Mouse (Mus musculus) megakaryocyte progenitor cell, adult 5-6 weeks (primary cell): ENCODE measurements at regions not wholly inside any gene's neighbourhood (a gene's known extent, or its start where the extent isn't known, plus 50 kb on each side); places are given as distances from the start of the nearest gene placed in this dataset.

Experiments
- ATAC-seq: replicated peaks from 2 replicates; pipeline ENCODE4 v1.8.0; 2016; ENCODE audit warnings: mild to moderate bottlenecking, moderate TSS enrichment, inconsistent platforms; ENCODE audit not compliant: poor library complexity

DNA sequence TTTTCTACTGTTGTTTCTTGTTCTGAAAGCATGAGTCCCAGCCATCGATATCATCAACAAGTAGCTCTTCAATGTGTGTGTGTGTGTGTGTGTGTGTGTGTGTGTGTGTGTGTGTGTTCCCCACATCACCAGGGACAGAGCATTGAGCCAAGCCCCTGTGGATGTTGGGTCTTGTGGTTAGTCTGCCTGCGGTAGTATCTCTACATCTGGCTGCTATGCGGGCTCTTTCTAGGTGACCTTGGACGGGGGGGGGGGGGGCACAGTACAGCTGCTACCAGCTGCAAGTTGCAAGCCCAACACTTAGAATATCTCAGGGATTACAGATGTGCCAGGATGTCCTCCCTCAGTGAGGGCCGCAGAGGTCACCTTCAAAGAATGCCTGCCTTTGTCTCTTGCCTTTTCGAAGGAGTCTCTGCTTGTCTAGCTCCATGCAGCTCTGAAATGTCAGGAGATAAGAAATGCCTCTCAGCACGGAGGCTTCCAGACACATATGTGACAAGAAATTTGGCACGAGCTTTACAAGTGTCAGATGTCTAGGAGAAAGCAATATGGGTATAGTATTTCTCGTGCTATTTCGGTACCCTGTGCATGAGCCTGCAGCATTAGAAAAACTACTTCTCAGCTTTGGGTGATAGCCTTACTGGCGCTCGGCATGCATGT lies 75.6 kb upstream of the Pgrmc2 start:
- ATAC-seq: peak; percentile 38; the same call in 1 of the 2 replicates

DNA sequence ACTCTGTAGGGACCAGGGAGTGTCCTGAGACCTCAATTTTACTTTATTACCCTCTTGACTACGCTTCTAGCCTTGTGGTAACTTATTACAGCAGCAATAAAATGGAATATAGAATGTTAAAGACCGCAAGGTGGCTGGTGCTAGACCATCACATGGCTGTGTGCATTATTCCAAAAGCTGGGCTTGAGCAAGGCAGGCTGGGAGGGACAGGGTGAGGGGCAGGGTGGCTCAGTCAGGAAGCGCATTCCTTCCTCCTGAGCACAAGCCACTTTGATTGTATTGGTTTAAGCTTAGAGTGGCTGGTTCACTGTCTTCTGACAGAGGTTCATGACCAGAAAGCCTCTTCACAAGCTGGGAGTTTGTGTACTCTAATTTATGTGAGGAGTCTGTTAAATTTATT lies 74.6 kb upstream of the Pgrmc2 start:
- no peak for ATAC-seq

DNA sequence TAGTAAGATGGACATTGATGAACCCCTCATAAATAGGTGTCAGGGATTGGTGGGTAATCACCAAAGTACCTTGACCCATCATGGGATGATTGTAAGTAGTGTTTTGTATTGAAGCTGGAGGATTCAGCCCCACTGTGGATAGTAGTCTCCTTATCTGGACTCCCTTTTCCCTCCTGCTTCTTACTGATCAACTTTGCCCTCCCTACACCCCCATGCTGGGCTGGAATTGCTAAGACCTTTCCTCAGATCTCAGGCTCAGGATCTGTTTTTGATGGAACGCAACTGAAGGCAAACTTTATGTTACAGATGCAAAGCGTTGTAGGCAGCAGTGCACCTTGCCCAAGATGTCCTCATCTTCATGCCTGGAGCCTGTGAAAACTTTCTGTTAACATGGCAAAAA lies 73.7 kb upstream of the Pgrmc2 start:
- no peak for ATAC-seq

DNA sequence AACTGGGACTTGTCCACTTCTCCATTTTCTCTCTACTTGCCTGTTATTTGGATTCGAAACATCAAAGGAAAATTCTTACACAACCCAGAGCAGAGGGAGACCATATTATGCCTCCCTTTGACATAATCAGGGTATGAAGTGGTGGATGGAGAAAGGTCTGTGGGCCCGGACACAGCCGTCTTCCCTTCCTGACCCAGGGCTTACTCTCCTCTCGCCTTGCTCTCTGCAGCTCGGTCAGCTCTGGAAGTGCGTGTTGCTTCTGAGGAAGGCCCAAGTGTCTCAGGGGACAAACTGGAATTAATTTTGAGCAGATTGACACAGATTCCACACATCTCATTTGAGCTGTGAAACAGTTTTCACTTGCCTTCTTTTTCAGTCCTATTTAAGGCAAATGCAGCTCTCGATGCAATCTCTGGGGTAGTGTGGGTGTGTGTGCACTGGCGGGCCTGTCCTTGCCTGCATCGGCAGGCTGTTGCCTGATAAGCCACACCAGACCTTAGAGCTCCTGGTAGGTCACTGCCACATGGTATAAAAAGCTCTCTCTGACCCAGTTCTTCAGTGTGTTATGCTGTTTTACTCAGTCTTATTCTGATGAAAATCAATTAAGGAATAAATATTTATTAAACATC lies 72.4 kb upstream of the Pgrmc2 start:
- peak; percentile 90 for ATAC-seq

DNA sequence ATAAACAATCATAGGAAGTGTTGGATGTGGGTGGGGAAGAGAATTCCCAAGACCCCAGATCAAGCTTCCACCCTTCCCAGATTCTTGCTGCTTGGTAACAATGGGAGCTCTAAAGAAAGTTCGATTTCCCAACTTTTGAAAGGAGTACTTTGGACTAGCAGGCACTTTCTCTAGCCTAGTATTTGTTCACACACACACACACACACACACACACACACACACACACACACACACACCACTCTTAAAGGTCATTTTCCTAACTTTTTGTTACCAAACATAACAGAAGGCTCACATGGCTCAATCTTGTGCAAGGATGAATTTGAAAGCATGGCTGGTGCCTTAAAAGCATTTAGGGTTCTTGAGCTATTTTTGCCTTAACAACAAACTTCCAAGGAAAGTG lies 71.6 kb upstream of the Pgrmc2 start:
- ATAC-seq: no peak

DNA sequence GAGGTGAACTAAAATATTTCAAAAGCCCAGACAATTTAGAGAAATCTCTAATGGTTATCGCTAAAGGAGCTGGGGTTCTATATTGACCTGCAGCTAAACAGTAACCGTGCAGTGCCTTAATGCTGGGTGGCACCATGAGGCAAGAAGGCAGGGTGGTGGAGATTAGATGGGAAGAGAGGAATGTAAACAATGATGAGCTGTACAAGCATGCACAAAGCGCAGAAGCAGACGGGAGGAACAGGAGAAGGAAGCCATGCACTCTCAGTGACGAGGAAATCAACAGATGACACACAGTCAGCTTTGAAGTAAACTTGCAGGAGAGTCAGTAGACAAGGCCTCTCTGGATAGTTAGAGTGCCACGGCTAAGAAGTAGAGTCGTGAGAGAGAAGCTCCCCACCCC lies 69.1 kb upstream of the Pgrmc2 start:
- no peak for ATAC-seq

DNA sequence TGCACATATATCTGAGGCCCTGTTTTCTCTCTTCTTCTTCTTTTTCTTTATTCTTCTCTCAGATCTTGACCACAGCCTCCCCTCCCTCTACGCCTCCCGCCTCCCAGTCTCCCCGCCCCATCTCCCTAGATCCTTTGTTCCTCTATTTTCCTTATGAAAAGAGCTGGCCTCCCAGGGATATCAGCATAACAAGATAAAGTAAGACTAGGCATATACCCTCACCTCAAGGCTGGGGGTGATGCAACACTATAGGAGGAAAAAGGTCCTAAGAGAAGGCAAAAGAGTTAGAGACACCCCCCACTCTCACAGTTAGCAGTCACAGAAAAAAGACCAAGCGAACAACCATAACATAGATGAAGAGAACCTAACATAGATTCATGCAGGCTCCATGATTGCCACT lies 57.5 kb upstream of the Pgrmc2 start:
- ATAC-seq: no peak

DNA sequence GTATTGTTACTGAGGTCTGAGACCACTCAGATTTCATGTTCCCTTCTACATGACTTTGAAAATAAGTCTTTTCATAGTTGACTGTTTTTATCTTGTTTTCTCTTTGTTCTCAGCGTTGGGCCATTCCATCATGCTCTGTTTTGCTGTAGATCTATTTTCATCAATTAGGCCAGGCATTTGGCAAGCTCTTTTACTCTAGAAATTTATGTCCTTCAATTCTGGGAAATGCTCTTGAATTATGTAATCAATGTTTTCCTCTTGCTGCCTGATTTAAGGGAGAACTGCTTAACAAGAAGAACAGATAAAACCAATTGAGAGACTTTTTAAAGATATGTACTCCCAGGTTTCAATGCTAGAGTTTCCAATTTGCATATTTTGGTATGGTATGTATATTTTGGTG lies 55.1 kb upstream of the Pgrmc2 start:
- no peak for ATAC-seq

DNA sequence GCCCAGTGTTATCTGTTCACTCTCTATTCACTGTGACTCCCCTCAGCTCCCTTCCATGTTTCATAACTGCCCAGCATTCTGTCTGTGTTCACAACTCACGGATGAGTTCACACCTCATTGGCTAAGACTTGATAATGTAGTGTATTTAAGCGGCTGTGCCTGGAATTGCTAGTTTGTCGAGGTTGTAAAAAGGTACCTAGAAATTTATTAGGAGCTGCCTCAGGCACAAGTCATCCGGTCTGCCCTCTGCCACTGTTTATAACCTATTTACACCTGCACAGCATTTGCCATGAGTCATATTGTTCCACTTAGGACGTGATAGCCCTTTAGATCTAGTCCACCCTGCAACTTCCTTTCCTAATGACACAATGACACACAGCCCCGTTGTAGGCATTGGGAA lies 50.0 kb upstream of the Pgrmc2 start:
- ATAC-seq: no peak
